Mouse (Mus musculus) small intestine, adult 2 months (tissue): ENCODE measurements around the gene Ptpre.

Experiments used
- CTCF ChIP-seq: fragments of 200-500 bp; IDR thresholded peaks from 2 replicates; pipeline ENCODE4 v1.5.1; 2012; ENCODE audit warnings: low read depth, mild to moderate bottlenecking, control low read depth, inconsistent platforms, low read length, moderate library complexity, mixed read lengths; ENCODE audit not compliant: insufficient replicate concordance, insufficient read length; ENCODE audit errors: extremely low read depth
- POLR2A ChIP-seq: fragments of 200-500 bp; IDR thresholded peaks from 2 replicates; pipeline ENCODE4 v1.6.1; 2012; ENCODE audit warnings: low read depth, mild to moderate bottlenecking, control low read depth, inconsistent platforms, low read length, moderate library complexity

GRCm38 (mm10) chr7:135529068-135529467, 8.2 kb upstream of the Ptpre start:
- TF ChIP-seq POLR2A: no peak
- TF ChIP-seq CTCF: no peak
